Mouse (Mus musculus): ENCODE measurements around the gene Podxl2. TPM values are rescaled to one million over a fixed set of nuclear protein-coding genes. Genes with fewer than 3 reads are reported as not detected.

Gene Podxl2
- polyA plus RNA-seq, 1 experiment from 2014 or later = 56.8 TPM

DNA sequence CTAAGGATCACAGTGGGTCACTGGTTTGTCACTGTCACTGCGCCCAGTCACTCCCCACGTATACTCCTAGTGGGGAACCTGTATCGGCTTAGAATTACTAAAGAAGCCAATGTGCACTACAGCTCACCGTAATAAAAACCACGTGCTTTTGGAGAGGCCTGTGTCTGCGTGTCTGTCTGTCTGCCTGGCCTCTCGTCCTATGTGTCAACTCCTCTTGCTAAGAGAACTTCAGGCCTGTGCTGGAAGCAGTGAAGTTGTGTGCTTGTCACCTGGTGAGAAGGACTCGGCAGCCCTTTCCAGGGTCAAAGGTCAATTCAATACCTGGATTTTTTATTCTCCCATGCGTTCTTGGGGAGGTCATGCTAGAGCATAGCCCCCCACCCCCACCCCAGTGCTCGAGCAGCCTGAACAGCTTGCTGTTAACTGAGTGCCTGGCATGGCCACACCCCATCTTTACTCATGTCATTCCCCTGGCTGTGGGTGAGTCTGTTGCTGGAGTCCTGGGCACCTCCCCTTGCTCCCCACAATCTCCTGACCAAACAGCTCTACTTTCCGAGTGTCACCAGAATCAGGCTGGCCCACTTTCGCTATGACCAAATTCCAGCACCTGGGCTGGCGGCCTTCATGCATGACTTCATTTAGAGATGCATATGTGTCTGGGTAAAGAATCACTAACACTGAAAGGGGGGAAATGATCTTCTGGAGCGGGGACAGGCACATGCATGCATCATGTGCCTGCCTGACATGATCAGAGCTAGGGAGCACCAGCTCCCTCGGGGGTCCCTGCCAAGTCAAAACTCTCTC is 46.4 kb downstream of the Podxl2 start:
- Histone ChIP-seq H3K4me1 (ENCODE audit: control insufficient read depth, insufficient read depth, low read length) (no peaks in the 10 kb centered on the region), H3K36me3 (replicated peaks; ENCODE audit: control insufficient read depth, insufficient read depth, low read depth, low read length) (no peaks in the 10 kb centered on the region), H3K9ac (replicated peaks; ENCODE audit: low read length) (no peak overlapping the region), H3K4me2 (ENCODE audit: low read depth, low read length) (no peak overlapping the region), H3K27me3 (ENCODE audit: control insufficient read depth, insufficient read depth, low read length) (no peaks in the 10 kb centered on the region), H3K4me3 (ENCODE audit: low read depth, low read length) (no peak overlapping the region), H3K27ac (replicated peaks; ENCODE audit: low read depth, low read length) (no peak overlapping the region), H3K9me3 (replicated peaks; ENCODE audit: control insufficient read depth, low read length) (no peaks in the 10 kb centered on the region)
- 69% methylated on average over 15 of the region's 15 CpGs for WGBS
- ATAC-seq (replicated peaks; ENCODE audit: insufficient number of reproducible peaks, low FRiP score, low TSS enrichment, low read depth) = no peak
- no peak for DNase-seq (ENCODE audit: low spot score)

- DNase-seq (ENCODE audit: low spot score) (no peak), ATAC-seq (replicated peaks; ENCODE audit: insufficient number of reproducible peaks, low FRiP score, low TSS enrichment, low read depth) (no peak)
- H3K27ac ChIP-seq (replicated peaks; ENCODE audit: low read depth, low read length) = no peak overlapping the region
- H3K36me3 ChIP-seq (replicated peaks; ENCODE audit: control insufficient read depth, insufficient read depth, low read depth, low read length) = no peaks in the 10 kb centered on the region
- no peaks in the 10 kb centered on the region for H3K4me1 ChIP-seq (ENCODE audit: control insufficient read depth, insufficient read depth, low read length)
- no peak overlapping the region for H3K4me2 ChIP-seq (ENCODE audit: low read depth, low read length)
- H3K4me3 ChIP-seq (ENCODE audit: low read depth, low read length) = no peak overlapping the region
- WGBS = 57% methylated on average over 13 of the region's 13 CpGs
- H3K27me3 ChIP-seq (ENCODE audit: control insufficient read depth, insufficient read depth, low read length) = no peaks in the 10 kb centered on the region
- no peaks in the 10 kb centered on the region for H3K9me3 ChIP-seq (replicated peaks; ENCODE audit: control insufficient read depth, low read length)
- no peak overlapping the region for H3K9ac ChIP-seq (replicated peaks; ENCODE audit: low read length)
Observed at GRCm38 (mm10) chr6:88827395-88828205, 47.2 kb downstream of the Podxl2 start.

DNA sequence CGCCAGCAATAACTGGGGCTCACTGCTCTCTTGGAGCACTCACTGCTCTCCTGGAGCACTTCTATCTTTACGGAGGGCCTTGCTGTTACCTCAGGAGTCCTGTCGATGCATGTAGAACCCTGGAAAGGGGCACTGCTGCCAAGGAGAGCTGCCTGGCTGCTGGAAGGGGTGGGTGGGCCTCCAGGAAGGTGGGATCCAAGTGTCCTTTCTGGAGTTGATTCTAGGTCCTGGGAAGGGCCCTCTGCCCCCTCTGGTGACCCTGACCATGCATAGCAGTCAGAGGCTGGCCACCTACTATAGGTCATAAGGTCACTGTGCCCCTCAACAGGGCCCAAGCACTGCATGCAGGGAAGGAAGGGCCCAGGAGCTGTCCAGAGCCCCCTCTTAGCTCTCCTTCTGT is 47.9 kb downstream of the Podxl2 start:
- ATAC-seq (replicated peaks; ENCODE audit: insufficient number of reproducible peaks, low FRiP score, low TSS enrichment, low read depth) = no peak
- Histone ChIP-seq H3K9ac (replicated peaks; ENCODE audit: low read length) (no peak overlapping the region), H3K4me3 (ENCODE audit: low read depth, low read length) (no peak overlapping the region), H3K27me3 (ENCODE audit: control insufficient read depth, insufficient read depth, low read length) (no peaks in the 10 kb centered on the region), H3K36me3 (replicated peaks; ENCODE audit: control insufficient read depth, insufficient read depth, low read depth, low read length) (no peaks in the 10 kb centered on the region), H3K4me1 (ENCODE audit: control insufficient read depth, insufficient read depth, low read length) (no peaks in the 10 kb centered on the region), H3K27ac (replicated peaks; ENCODE audit: low read depth, low read length) (no peak overlapping the region), H3K9me3 (replicated peaks; ENCODE audit: control insufficient read depth, low read length) (no peaks in the 10 kb centered on the region), H3K4me2 (ENCODE audit: low read depth, low read length) (no peak overlapping the region)
- no peak for DNase-seq (ENCODE audit: low spot score)
- WGBS = 59% methylated on average over 3 of the region's 3 CpGs

DNA sequence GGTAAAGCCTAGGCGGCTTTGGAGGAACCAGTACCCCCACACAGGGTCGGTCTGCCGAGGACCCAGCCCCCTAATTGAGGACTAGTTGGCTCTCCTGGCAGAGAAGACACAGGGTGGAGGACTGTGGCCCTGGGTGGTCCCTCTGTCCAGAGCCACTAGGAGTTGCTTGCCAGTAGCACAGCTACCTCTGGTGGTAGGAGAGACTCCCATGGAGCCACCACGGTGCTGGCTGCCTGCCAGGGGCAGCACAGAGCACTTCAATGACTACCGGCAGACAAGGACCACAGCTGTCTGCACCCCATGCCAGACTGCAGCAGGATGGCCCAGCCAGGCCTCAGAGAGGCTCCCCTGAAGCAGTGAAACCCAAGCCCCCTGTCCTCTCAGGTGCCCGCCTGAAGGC is 48.3 kb downstream of the Podxl2 start:
- DNase-seq (ENCODE audit: low spot score) (peak; percentile 55), ATAC-seq (replicated peaks; ENCODE audit: insufficient number of reproducible peaks, low FRiP score, low TSS enrichment, low read depth) (peak; percentile 61; the same call in 1 of the 2 replicates)
- no peaks in the 10 kb centered on the region for H3K36me3 ChIP-seq (replicated peaks; ENCODE audit: control insufficient read depth, insufficient read depth, low read depth, low read length)
- no peak overlapping the region for H3K27ac ChIP-seq (replicated peaks; ENCODE audit: low read depth, low read length)
- no peak overlapping the region for H3K9ac ChIP-seq (replicated peaks; ENCODE audit: low read length)
- H3K4me3 ChIP-seq (ENCODE audit: low read depth, low read length) = no peak overlapping the region
- no peaks in the 10 kb centered on the region for H3K4me1 ChIP-seq (ENCODE audit: control insufficient read depth, insufficient read depth, low read length)
- H3K9me3 ChIP-seq (replicated peaks; ENCODE audit: control insufficient read depth, low read length) = no peaks in the 10 kb centered on the region
- no peak overlapping the region for H3K4me2 ChIP-seq (ENCODE audit: low read depth, low read length)
- no peaks in the 10 kb centered on the region for H3K27me3 ChIP-seq (ENCODE audit: control insufficient read depth, insufficient read depth, low read length)
- WGBS = 36% methylated on average over 6 of the region's 6 CpGs

GRCm38 (mm10) chr6:88826088-88826487 is 48.8 kb downstream of the Podxl2 start:
- no peaks in the 10 kb centered on the region for H3K4me1 ChIP-seq (ENCODE audit: control insufficient read depth, insufficient read depth, low read length)
- no peaks in the 10 kb centered on the region for H3K36me3 ChIP-seq (replicated peaks; ENCODE audit: control insufficient read depth, insufficient read depth, low read depth, low read length)
- WGBS = 53% methylated on average over 3 of the region's 3 CpGs
- no peaks in the 10 kb centered on the region for H3K27me3 ChIP-seq (ENCODE audit: control insufficient read depth, insufficient read depth, low read length)
- DNase-seq (ENCODE audit: low spot score) (no peak), ATAC-seq (replicated peaks; ENCODE audit: insufficient number of reproducible peaks, low FRiP score, low TSS enrichment, low read depth) (no peak)
- no peak overlapping the region for H3K9ac ChIP-seq (replicated peaks; ENCODE audit: low read length)
- no peak overlapping the region for H3K4me2 ChIP-seq (ENCODE audit: low read depth, low read length)
- no peak overlapping the region for H3K27ac ChIP-seq (replicated peaks; ENCODE audit: low read depth, low read length)
- H3K9me3 ChIP-seq (replicated peaks; ENCODE audit: control insufficient read depth, low read length) = no peaks in the 10 kb centered on the region
- no peak overlapping the region for H3K4me3 ChIP-seq (ENCODE audit: low read depth, low read length)

DNA sequence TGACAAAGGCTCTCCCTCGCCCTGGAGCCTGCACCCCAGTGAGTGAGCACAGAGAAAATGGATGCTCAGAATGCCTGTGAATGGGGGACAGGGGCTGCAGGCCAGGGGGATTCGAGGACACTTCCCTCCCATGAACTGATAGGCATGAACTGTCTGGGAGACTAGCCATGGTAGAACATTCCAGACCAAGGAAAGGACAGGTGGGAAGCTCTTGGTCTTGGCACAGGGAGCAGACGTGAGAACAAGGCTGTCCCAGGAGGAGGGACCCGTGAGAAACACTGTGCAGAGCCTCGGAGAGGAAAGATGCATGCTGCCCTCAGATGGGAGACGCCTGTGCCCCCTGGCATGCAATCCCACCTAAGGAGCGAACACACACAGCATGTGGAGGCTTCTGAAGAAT is 50.7 kb downstream of the Podxl2 start:
- DNase-seq (ENCODE audit: low spot score) (no peak), ATAC-seq (replicated peaks; ENCODE audit: insufficient number of reproducible peaks, low FRiP score, low TSS enrichment, low read depth) (no peak)
- 64% methylated on average over 7 of the region's 7 CpGs for WGBS
- Histone ChIP-seq H3K9ac (replicated peaks; ENCODE audit: low read length) (no peak overlapping the region), H3K27me3 (ENCODE audit: control insufficient read depth, insufficient read depth, low read length) (no peaks in the 10 kb centered on the region), H3K4me2 (ENCODE audit: low read depth, low read length) (no peak overlapping the region), H3K9me3 (replicated peaks; ENCODE audit: control insufficient read depth, low read length) (no peaks in the 10 kb centered on the region), H3K4me3 (ENCODE audit: low read depth, low read length) (no peak overlapping the region), H3K36me3 (replicated peaks; ENCODE audit: control insufficient read depth, insufficient read depth, low read depth, low read length) (no peaks in the 10 kb centered on the region), H3K27ac (replicated peaks; ENCODE audit: low read depth, low read length) (no peak overlapping the region), H3K4me1 (ENCODE audit: control insufficient read depth, insufficient read depth, low read length) (no peaks in the 10 kb centered on the region)

DNA sequence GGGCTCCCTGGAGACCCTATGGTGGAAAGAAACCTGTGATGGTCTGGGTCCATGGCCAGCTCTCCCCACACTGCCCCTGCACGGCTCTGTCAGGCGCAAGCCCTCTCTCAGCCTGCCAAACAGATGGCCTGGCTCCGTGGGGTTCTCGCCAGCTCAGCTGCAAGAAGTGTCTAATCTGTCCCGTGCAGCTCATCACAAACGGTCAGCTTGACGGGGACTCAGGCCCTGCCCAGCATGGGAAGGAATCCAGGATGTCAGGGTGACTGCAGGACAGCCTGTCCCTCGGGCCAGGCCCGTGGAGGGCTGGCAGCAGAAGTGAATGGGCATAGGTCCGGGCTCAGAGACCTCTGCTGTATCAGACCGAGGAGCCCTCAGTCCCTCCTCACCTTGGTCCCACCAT is 52.9 kb downstream of the Podxl2 start:
- no peaks in the 10 kb centered on the region for H3K36me3 ChIP-seq (replicated peaks; ENCODE audit: control insufficient read depth, insufficient read depth, low read depth, low read length)

DNA sequence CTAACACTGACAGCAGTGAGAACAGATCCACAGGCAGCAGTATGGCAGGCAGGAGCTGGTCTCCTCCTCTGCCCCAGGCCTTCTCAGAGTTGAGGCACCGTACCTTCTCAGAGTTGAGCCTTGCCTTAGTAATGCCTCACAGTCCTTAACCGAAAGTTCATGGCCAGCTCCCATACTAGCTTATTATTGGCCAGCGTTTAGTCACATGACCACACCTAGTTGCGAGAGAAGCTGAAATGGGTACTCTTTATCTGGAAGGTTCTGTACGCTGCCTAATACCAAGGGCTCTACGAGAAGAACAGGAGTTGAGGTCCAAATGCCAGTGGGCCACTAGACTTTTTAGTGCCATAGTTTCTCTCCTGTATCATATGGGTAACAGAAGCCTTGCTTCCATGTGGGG is 53.5 kb downstream of the Podxl2 start:
- Histone ChIP-seq H3K4me2 (ENCODE audit: low read depth, low read length) (no peak overlapping the region), H3K4me1 (ENCODE audit: control insufficient read depth, insufficient read depth, low read length) (no peaks in the 10 kb centered on the region), H3K36me3 (replicated peaks; ENCODE audit: control insufficient read depth, insufficient read depth, low read depth, low read length) (no peaks in the 10 kb centered on the region), H3K27me3 (ENCODE audit: control insufficient read depth, insufficient read depth, low read length) (no peaks in the 10 kb centered on the region), H3K27ac (replicated peaks; ENCODE audit: low read depth, low read length) (no peak overlapping the region), H3K9ac (replicated peaks; ENCODE audit: low read length) (no peak overlapping the region), H3K9me3 (replicated peaks; ENCODE audit: control insufficient read depth, low read length) (no peaks in the 10 kb centered on the region), H3K4me3 (ENCODE audit: low read depth, low read length) (no peak overlapping the region)
- DNase-seq (ENCODE audit: low spot score) (no peak), ATAC-seq (replicated peaks; ENCODE audit: insufficient number of reproducible peaks, low FRiP score, low TSS enrichment, low read depth) (no peak)
- 92% methylated on average over 6 of the region's 6 CpGs for WGBS

More for the DNA sequence above, 52.9 kb downstream of the Podxl2 start:
- DNase-seq (ENCODE audit: low spot score) = no peak
- WGBS = 79% methylated on average over 11 of the region's 11 CpGs
- no peak overlapping the region for H3K27ac ChIP-seq (replicated peaks; ENCODE audit: low read depth, low read length)
- H3K4me2 ChIP-seq (ENCODE audit: low read depth, low read length) = no peak overlapping the region
- H3K9ac ChIP-seq (replicated peaks; ENCODE audit: low read length) = no peak overlapping the region
- ATAC-seq (replicated peaks; ENCODE audit: insufficient number of reproducible peaks, low FRiP score, low TSS enrichment, low read depth) = no peak
- H3K9me3 ChIP-seq (replicated peaks; ENCODE audit: control insufficient read depth, low read length) = no peaks in the 10 kb centered on the region
- H3K27me3 ChIP-seq (ENCODE audit: control insufficient read depth, insufficient read depth, low read length) = no peaks in the 10 kb centered on the region
- H3K4me1 ChIP-seq (ENCODE audit: control insufficient read depth, insufficient read depth, low read length) = no peaks in the 10 kb centered on the region
- H3K4me3 ChIP-seq (ENCODE audit: low read depth, low read length) = no peak overlapping the region
